Mouse (Mus musculus): ENCODE measurements around the gene Npb.

DNA sequence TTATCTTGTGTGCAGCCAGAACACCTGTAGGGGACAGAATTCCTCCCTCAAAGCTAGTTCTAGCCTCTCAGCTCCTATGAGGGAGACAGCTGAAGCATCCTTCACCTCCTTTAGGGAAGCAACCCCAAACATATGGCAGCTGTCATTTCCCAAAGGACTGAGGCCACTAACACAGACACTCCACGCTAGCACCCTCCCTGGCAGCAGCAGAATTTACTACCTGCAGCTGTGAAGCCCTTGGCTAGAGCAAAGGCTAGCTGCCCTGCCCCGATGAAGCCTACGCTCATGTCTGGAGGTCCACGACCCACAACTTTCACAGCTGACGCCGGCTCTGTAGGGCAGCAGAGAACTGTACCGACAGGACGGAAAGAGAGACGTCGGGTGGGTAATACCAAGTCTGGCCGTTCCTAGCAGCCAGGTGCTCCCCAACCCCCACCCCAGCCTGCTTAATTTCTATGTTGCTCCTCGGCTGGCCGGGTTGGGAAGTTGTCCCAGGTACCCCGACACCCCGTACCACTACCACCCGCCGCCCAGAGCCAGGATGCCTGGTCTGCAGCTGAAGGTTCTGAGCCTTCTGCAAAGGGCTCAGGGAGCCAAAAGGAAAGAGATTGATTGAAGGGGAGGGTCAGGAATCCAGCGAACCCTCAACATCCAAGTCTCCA is 34.8 kb downstream of the Npb start:
- TF ChIP-seq ETS1 (IDR thresholded peaks at IDR 0.05; ENCODE audit: low read depth, low read length) (no peak), EP300 (IDR thresholded peaks at IDR 0.05; ENCODE audit: low read depth in 1 of 2, low read length in 2 of 2) (no peak), HCFC1 (IDR thresholded peaks at IDR 0.05; ENCODE audit: low read depth, low read length) (no peak), UBTF (IDR thresholded peaks at IDR 0.05; ENCODE audit: borderline replicate concordance, insufficient read depth, low read depth, low read length) (no peak), CHD2 (IDR thresholded peaks at IDR 0.05; ENCODE audit: low read length) (no peak), CTCF (IDR thresholded peaks at IDR 0.05 in 2 of 3, conservative IDR thresholded peaks at IDR 0.05 in 1 of 3; ENCODE audit: control insufficient read depth in 1 of 3, insufficient read depth in 1 of 3, low read depth in 2 of 3, low read length in 3 of 3, poor library complexity in 1 of 3, severe bottlenecking in 1 of 3) (no peak), ZC3H11A (IDR thresholded peaks at IDR 0.05; ENCODE audit: low read depth, low read length) (no peak), KAT2A (conservative IDR thresholded peaks at IDR 0.05; ENCODE audit: low read depth, low read length) (no peak), JUND (IDR thresholded peaks at IDR 0.05; ENCODE audit: low read depth, low read length) (no peak), MEF2A (IDR thresholded peaks at IDR 0.05; ENCODE audit: extremely low read depth, insufficient replicate concordance, low read depth, low read length, poor library complexity, severe bottlenecking) (no peak), E2F4 (IDR thresholded peaks at IDR 0.05; ENCODE audit: borderline replicate concordance, low read depth, low read length) (no peak)

Measured in MEL (cell line).